Mouse (Mus musculus) ES-E14 (cell line): ENCODE data around the gene Timm10. TPM values are rescaled to one million over a fixed set of nuclear protein-coding genes. Genes with fewer than 3 reads are reported as not detected.
A peak's percentile ranks its signal among the peaks of the same experiment; 100 is the strongest.

Experiments
- DNase-seq: peaks from one replicate; pipeline ENCODE4 v3.0.0-alpha.2; 2013; ENCODE audit warnings: low read depth, low spot score
- H3K27ac ChIP-seq: 2 replicates; pipeline ENCODE4 v1.5.1; 2012; ENCODE audit warnings: low read depth, mild to moderate bottlenecking, low read length, moderate library complexity, mixed read lengths; ENCODE audit not compliant: poor library complexity, insufficient read depth, severe bottlenecking
- H3K36me3 ChIP-seq: 2 replicates; pipeline ENCODE4 v1.6.1; 2012; ENCODE audit warnings: mild to moderate bottlenecking, low read length, moderate library complexity, mixed read lengths; ENCODE audit not compliant: control insufficient read depth, poor library complexity, insufficient read depth, severe bottlenecking
- H3K4me1 ChIP-seq, 2 experiments: fragments of 150-350 bp in 1 of 2; sonication (generic) in 1 of 2; 2 replicates each; pipeline ENCODE4 v1.6.1; 2012; ENCODE audit warnings: low read length in 2 of 2, mild to moderate bottlenecking in 1 of 2, mixed read lengths in 1 of 2; ENCODE audit not compliant: control insufficient read depth in 2 of 2, insufficient read depth in 2 of 2, poor library complexity in 1 of 2
- H3K4me3 ChIP-seq, 2 experiments: fragments of 150-350 bp in 1 of 2; sonication (generic) in 1 of 2; 2 replicates each; pipeline ENCODE4 v1.5.1; 2012; ENCODE audit warnings: low read length in 2 of 2, low read depth in 1 of 2, mild to moderate bottlenecking in 1 of 2, mixed read lengths in 1 of 2; ENCODE audit not compliant: insufficient read depth in 1 of 2, poor library complexity in 1 of 2, severe bottlenecking in 1 of 2
- H3K9ac ChIP-seq: 2 replicates; pipeline ENCODE4 v1.6.1; 2012; ENCODE audit warnings: low read depth, mild to moderate bottlenecking, low read length, mixed read lengths; ENCODE audit not compliant: poor library complexity, insufficient read depth, severe bottlenecking
- H3K9me3 ChIP-seq: fragments of 150-350 bp; sonication (generic); 2 replicates; pipeline ENCODE4 v1.6.1; 2012; ENCODE audit warnings: low read depth, mild to moderate bottlenecking, low read length; ENCODE audit not compliant: control insufficient read depth, insufficient read depth
- CHD2 ChIP-seq: IDR thresholded peaks from 2 replicates; pipeline ENCODE4 v1.6.1; 2014; ENCODE audit warnings: mild to moderate bottlenecking, low read depth, low read length, inconsistent platforms
- HCFC1 ChIP-seq: IDR thresholded peaks from 2 replicates; pipeline ENCODE4 v1.6.1; 2012; ENCODE audit warnings: low read length, inconsistent platforms, borderline replicate concordance; ENCODE audit not compliant: insufficient read depth
- MAFK ChIP-seq: IDR thresholded peaks from 2 replicates; pipeline ENCODE4 v1.6.1; 2014; ENCODE audit warnings: mild to moderate bottlenecking, low read depth, low read length, inconsistent platforms; ENCODE audit not compliant: insufficient read depth
- ZC3H11A ChIP-seq: IDR thresholded peaks from 2 replicates; pipeline ENCODE4 v1.6.1; 2012; ENCODE audit warnings: low read depth, mild to moderate bottlenecking, inconsistent platforms, low read length, borderline replicate concordance
- ZNF384 ChIP-seq: IDR thresholded peaks from 2 replicates; pipeline ENCODE4 v1.6.1; 2012; ENCODE audit warnings: low read depth, low read length, inconsistent platforms
- in situ Hi-C, 2 experiments: fragments of 600-800 bp; cut with MboI; formaldehyde crosslinking; loops; one replicate each; pipeline ENCODE4 v1.15.1; 2025; ENCODE audit warnings: low sequenced_read_pairs in 2 of 2, inconsistent platforms in 1 of 2; ENCODE audit not compliant: unreplicated experiment in 2 of 2
- total RNA-seq: library from RNA; depleted of rRNA; stranded (reverse); fragments of 300-350 nt; gene quantifications from 2 replicates; pipeline ENCODE4 v1.2.3, GENCODE M21; 2012

Timm10 gene
- total RNA-seq, 1 experiment: 73.5 TPM

GRCm38 (mm10) chr2:84861430-84861829 lies 34.6 kb downstream of the Timm10 start:
- no peaks in the 10 kb centered on the region for H3K9me3 ChIP-seq
- no peak for TF ChIP-seq HCFC1
- TF ChIP-seq MAFK: no peak
- TF ChIP-seq ZNF384: no peak
- TF ChIP-seq ZC3H11A: no peak
- TF ChIP-seq CHD2: no peak
- no peak overlapping the region for H3K9ac ChIP-seq
- no peak overlapping the region for H3K4me3 ChIP-seq
- in situ Hi-C loops: no loop called here
- H3K4me1 ChIP-seq: no peaks in the 10 kb centered on the region
- DNase-seq: no peak
- H3K36me3 ChIP-seq: peaks cover 10% of the 10 kb centered on the region; the same call in 1 of the 2 replicates
- no peak overlapping the region for H3K27ac ChIP-seq

GRCm38 (mm10) chr2:84862231-84862630 lies 35.4 kb downstream of the Timm10 start:
- Histone ChIP-seq H3K36me3 (peaks cover 8% of the 10 kb centered on the region; the same call in 1 of the 2 replicates), H3K4me3 (no peak overlapping the region), H3K27ac (no peak overlapping the region), H3K9me3 (no peaks in the 10 kb centered on the region), H3K9ac (no peak overlapping the region), H3K4me1 (no peaks in the 10 kb centered on the region)
- TF ChIP-seq CHD2: no peak
- TF ChIP-seq HCFC1: no peak
- TF ChIP-seq ZC3H11A: no peak
- TF ChIP-seq MAFK: no peak
- no peak for TF ChIP-seq ZNF384
- no peak for DNase-seq
- in situ Hi-C loops: no loop called here

GRCm38 (mm10) chr2:84865616-84866571 lies 39.1 kb downstream of the Timm10 start:
- in situ Hi-C loops: no loop called here
- DNase-seq: no peak
- Histone ChIP-seq H3K9me3 (no peaks in the 10 kb centered on the region), H3K9ac (peak overlapping the region; percentile 8; the same call in 1 of the 2 replicates), H3K4me3 (peak overlapping the region; percentile 34 to 65), H3K27ac (no peak overlapping the region), H3K36me3 (no peaks in the 10 kb centered on the region), H3K4me1 (no peaks in the 10 kb centered on the region)
- no peak for TF ChIP-seq MAFK
- no peak for TF ChIP-seq ZC3H11A
- TF ChIP-seq CHD2: no peak
- no peak for TF ChIP-seq ZNF384
- no peak for TF ChIP-seq HCFC1

GRCm38 (mm10) chr2:84868521-84868943 lies 41.7 kb downstream of the Timm10 start:
- Histone ChIP-seq H3K9me3 (no peaks in the 10 kb centered on the region), H3K9ac (no peak overlapping the region), H3K4me1 (no peaks in the 10 kb centered on the region), H3K36me3 (no peaks in the 10 kb centered on the region), H3K4me3 (no peak overlapping the region), H3K27ac (no peak overlapping the region)
- in situ Hi-C loops: no loop called here
- TF ChIP-seq MAFK (peak; percentile 53; the same call in 1 of the 2 replicates), CHD2 (no peak), ZNF384 (no peak), ZC3H11A (peak; percentile 10; the same call in 1 of the 2 replicates)
- peak; percentile 85 for DNase-seq
